Mouse (Mus musculus) gastrocnemius, postnatal 36 days (tissue): ENCODE results near the gene Tmem88. TPM values are rescaled to one million over a fixed set of nuclear protein-coding genes. Genes with fewer than 3 reads are reported as not detected.

ENCODE experiments used
- DNase-seq, 2 experiments: peaks; one replicate each; pipeline ENCODE4 v3.0.0; 2022
- intact Hi-C: fragments of 180-260 bp; cut with DNase I; formaldehyde crosslinking; loops from one replicate; pipeline ENCODE4 v1.15.1; 2025
- total RNA-seq, 2 experiments: library from RNA; stranded (reverse); gene quantifications; 2 replicates each; pipeline ENCODE4 v1.2.3; 2021

Tmem88 gene
- total RNA-seq, 2 experiments from 2014 or later = 6.3 to 7.9 TPM

DNA sequence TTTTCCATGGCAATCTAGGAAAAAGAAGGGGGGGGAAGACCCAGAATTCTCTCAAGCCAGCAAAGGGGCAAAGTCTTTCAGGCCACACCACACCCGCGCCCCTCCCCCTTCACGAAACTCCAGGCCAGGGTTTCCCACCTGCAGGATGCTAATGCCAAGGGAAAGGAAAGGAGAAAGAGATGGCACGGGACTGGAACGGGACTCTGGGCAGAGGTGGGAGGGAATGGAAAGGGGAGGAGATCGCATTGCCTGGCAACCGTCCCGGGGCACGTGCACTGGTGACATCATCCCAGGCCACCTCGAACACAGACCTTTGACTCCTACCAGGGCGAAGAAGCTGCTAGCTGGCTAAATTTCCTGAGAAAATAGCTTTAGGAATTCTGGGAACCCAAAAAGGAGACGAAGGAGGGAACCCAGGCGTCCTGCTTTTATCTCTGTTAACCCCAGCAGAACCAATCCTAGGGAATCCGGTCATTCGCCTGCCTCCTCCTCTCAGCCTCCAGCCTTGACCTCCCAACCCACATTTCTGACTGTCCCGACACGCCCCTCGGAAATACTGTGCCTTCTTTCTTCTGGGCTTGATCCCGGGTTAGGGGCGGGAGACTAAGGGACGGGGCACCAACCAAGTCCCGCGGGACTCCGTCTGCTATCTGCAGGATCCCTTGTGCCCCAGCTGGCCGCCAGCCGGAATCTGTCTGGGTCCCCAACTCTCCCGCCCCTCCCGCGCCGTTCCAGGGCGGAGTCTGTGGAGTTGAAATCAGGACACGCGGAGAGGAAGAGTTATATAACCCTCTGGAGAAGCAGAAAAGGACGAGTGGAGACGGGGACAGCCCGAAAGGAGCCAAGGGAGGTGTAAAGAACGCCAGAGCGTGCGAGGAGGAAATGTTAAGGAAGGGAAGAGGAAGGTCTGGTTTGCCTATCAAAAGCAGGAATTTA, 19.7 kb upstream of the Tmem88 start:
- DNase-seq = peak; percentile 91
- intact Hi-C loops = loop anchor here (10.0 kb wide), 2 partner anchors 323 to 577 kb away; partner anchors contain the start of genes Gabarap, Per1 and Phf23

DNA sequence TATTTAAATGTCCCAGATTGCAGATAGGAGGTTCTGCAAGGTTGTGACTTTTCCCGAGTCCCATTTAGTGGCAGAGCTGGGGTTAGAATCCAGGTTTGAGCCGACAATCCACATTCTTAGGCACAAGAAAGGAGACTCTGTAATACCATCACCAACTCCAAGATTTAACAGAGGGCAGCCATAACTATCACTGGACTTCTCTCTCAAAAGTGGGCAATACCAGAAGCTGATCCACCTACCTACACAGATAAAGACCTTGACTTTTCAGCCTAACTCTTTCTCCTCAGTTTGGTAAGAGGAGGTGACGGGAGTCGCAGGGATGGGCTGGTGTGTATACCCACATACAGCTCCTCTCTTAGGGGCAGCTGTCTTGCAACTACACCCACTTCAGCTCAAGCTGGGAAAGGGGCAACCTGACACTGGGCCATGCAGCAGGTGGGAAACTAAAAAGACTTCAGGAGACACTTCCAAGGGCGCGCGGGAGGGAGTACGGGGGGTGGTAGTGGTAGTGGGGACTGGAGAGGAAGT, 19.0 kb upstream of the Tmem88 start:
- intact Hi-C loops = loop anchor here (10.0 kb wide), 2 partner anchors 322 to 578 kb away; partner anchors contain the start of genes Gabarap, Per1 and Phf23
- no peak for DNase-seq

- intact Hi-C loops = loop anchor here (10.0 kb wide), 2 partner anchors 322 to 578 kb away; partner anchors contain the start of genes Gabarap, Per1 and Phf23
- DNase-seq = no peak
These were observed 18.5 kb upstream of the Tmem88 start for GRCm38 (mm10) chr11:69416509-69416908.

DNA sequence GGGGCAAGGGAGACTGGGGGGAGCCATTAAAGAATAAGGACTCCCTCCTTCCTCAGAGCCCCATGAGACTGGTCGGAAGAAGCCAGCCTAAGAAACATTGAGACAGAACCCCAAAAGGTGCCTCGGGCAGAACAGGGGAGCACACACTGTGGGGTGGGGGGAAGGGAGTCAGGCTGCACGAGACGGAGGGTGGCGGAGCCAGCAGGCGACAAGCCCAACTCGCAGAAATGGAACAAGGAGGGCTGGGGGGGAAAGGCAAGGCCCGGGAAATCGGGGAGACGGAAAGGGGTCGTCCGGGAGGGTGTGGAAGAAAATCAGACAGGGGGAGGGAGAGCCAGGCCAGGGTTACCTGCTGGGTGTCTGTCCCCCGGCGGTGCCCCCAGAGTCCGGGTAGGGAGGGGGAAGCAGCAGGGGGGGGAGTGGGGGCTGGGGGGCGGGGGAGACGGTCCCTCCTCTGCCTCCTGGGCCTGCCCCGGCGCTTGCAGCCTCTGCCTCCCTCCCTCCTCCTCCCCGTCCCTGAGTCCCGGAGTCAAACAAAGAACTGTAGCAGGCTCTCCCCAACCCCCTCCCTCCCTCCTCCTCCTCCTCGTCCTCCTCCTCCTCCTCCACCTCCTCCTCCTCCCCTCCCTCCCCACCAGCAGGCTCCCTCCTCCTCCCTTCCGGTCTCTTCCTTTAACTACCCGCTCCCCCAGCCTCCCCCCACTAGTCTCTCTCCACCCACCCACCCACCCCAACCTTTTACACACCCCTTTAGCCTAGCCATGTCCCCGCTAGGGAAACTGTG, 17.8 kb upstream of the Tmem88 start:
- DNase-seq = no peak
- intact Hi-C loops = loop anchor here (10.0 kb wide), 2 partner anchors 321 to 579 kb away; partner anchors contain the start of genes Gabarap, Per1 and Phf23

DNA sequence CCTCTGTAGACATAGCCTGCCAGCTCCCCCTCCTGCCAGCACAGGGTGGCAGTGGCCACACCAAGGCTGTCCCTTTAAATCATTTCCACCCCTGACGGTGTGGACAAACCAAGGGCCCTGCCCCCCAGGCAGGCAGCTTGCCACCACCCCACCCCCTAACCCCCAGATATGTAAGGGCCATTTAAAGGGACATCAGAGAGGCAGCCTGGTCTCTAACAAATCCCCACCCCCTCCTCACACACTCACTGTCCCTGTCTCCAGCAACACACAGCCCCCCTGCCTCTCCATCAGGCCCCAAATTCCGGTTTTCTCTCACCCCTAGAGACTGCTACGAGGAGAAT, 17.3 kb upstream of the Tmem88 start:
- intact Hi-C loops = loop anchor here (10.0 kb wide), 2 partner anchors 320 to 580 kb away; partner anchors contain the start of genes Gabarap, Per1 and Phf23
- peak; percentile 64 to 66 for DNase-seq

GRCm38 (mm10) chr11:69414421-69415326, 16.6 kb upstream of the Tmem88 start:
- intact Hi-C loops = loop anchor here (10.0 kb wide), 2 partner anchors 320 to 580 kb away; partner anchors contain the start of genes Gabarap, Per1 and Phf23

GRCm38 (mm10) chr11:69413221-69414181, 15.5 kb upstream of the Tmem88 start, which contains the start of gene Kdm6b:
Gene Kdm6b, minus strand, starts transcription at chr11:69413675.
- no peak for DNase-seq
- intact Hi-C loops = loop anchor here (10.0 kb wide), 2 partner anchors 319 to 581 kb away; partner anchors contain the start of genes Gabarap, Per1 and Phf23

More at GRCm38 (mm10) chr11:69414421-69415326, 16.6 kb upstream of the Tmem88 start:
- DNase-seq = no peak

DNA sequence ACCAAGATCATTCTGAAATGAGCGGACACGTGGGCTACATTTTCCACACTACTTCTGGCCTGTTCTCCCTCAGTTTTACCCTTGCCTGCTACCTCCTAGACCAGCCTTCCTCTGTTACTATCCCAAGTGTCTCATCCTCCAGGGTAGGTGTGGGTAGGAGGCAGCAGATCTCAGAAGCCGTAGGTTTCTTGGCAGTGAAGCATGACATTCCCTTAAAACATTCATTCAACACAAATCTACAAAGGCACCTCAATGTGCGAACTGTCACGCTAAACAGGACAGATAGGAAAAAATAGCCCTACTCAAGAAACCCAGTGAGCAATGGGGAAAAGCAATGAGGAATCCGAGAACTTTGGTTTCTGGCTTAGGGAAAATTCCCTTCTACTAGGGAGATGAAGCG, 14.5 kb upstream of the Tmem88 start:
- DNase-seq = no peak
- intact Hi-C loops = loop anchor here (10.0 kb wide), 2 partner anchors 318 to 582 kb away; partner anchors contain the start of genes Gabarap, Per1 and Phf23

GRCm38 (mm10) chr11:69411538-69412203, 13.6 kb upstream of the Tmem88 start:
- intact Hi-C loops = loop anchor here (10.0 kb wide), 2 partner anchors 317 to 583 kb away; partner anchors contain the start of genes Gabarap, Per1 and Phf23
- peak; percentile 75 to 77 for DNase-seq

DNA sequence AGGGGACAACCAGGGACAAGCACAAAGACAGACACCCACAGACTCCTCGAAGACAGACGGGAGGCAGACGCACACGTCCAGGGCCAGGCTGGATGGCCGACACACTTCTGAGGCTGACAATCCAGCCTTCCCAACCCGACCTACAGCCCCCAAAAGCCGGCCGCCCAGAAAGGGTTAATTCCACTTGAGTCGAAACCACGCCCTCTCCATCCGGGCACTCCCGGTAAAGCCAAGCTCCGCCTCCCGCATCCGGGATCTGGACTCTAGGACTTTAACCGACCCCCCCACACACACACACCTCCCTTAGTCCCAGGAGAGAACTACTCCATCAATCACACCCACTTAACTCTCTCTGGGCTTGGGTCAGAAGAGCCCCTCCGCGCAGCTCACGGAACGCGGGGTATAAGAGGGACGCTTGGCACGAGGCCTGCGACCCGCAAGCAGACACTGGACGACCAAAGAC, 13.1 kb upstream of the Tmem88 start:
- peak; percentile 93 to 94 for DNase-seq
- intact Hi-C loops = loop anchor here (10.0 kb wide), 2 partner anchors 316 to 584 kb away; partner anchors contain the start of genes Gabarap, Per1 and Phf23

GRCm38 (mm10) chr11:69410310-69411072, 12.5 kb upstream of the Tmem88 start:
- DNase-seq = peak in 1 of 2 experiments; percentile 68
- intact Hi-C loops = loop anchor here (10.0 kb wide), 2 partner anchors 316 to 584 kb away; partner anchors contain the start of genes Gabarap, Per1 and Phf23

GRCm38 (mm10) chr11:69410045-69410309, 11.9 kb upstream of the Tmem88 start:
- intact Hi-C loops = loop anchor here (10.0 kb wide), 2 partner anchors 315 to 585 kb away; partner anchors contain the start of genes Gabarap, Per1 and Phf23

GRCm38 (mm10) chr11:69409378-69410044, 11.5 kb upstream of the Tmem88 start:
- intact Hi-C loops = loop anchor here (10.0 kb wide), 2 partner anchors 315 to 585 kb away; partner anchors contain the start of genes Gabarap, Per1 and Phf23
- DNase-seq = peak; percentile 65 to 73

More at GRCm38 (mm10) chr11:69410045-69410309, 11.9 kb upstream of the Tmem88 start:
- no peak for DNase-seq

DNA sequence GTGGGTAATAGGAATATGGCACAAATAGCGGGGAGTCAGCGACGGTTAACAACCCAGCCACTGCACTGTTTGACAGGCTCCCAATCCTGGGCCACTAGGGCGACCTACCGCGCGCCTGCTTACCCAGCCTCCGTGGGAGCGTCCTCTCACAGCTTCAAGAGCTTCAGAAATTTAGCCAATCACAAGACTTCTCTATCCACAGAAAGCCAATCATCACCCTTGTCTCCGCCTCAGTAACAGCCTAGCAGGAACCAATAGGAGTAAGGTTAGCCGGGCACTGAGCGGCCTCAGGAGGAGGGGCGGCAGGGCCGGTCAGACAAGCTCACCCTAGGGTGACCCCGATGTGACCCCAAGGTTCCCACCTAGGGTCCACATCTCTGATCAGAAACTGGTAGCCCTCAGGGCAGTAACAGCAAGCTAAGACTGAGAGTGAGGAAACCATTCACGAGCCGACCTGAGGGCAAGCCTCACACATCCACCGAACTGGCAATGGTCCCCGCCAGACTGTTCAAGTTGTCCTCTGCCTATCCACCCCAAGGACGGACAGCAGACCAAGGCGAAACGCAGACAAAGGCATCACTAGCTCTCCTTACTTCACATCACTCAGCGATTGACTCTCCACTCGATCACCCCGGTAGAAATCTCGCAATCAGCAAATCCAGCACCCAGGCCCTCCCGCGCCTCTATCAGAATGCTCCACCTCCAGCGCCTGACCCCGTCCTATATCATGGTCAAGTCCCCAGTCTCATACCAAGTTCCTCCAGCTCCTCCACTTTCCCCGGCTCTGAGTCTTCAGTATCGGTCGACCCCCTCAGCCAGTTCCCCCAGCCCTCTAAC, 10.7 kb upstream of the Tmem88 start:
- DNase-seq = peak; percentile 70 to 72
- intact Hi-C loops = no loop called here

DNA sequence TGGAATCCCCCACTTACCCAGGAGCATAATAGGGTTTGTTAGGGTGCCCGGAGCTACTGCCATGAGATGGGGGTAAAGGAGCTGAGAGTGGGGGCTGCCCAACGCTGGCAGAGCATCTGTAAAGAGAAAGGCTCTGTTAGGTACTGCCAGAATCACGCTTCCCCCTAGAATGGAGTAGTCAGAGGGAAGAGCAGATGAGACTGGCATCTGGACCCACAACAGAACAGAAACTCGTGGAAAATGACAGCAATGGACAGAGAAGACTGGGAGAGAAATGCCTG, 9.6 kb upstream of the Tmem88 start:
- DNase-seq = no peak
- intact Hi-C loops = loop anchor here (2.0 kb wide), 1 partner anchor 13 kb away; no protein-coding TSS in a partner anchor
